Mouse (Mus musculus) olfactory bulb, adult 2 months (tissue): ENCODE measurements around the gene Apc2.

Source experiments
- CTCF ChIP-seq: fragments of 200-500 bp; IDR thresholded peaks from 2 replicates; pipeline ENCODE4 v1.5.1; 2012; ENCODE audit warnings: low read depth, mild to moderate bottlenecking, low read length, moderate library complexity; ENCODE audit not compliant: insufficient read depth
- POLR2A ChIP-seq: fragments of 200-500 bp; IDR thresholded peaks from 2 replicates; pipeline ENCODE4 v1.6.1; 2012; ENCODE audit warnings: mild to moderate bottlenecking, low read depth, low read length, moderate library complexity; ENCODE audit not compliant: insufficient read depth

GRCm38 (mm10) chr10:80255881-80256535 is 39.8 kb upstream of the Apc2 start:
- no peak for TF ChIP-seq POLR2A
- TF ChIP-seq CTCF = no peak
